Mouse (Mus musculus): ENCODE data around the gene Acaa1a. TPM values are rescaled to one million over a fixed set of nuclear protein-coding genes. Genes with fewer than 3 reads are reported as not detected.

Acaa1a gene
- polyA plus RNA-seq, 1 experiment from 2014 or later = 87.1 TPM

Other genes starting within 250 kb of the Acaa1a start
- 33.7 and 35.6 TPM in 2 replicates for gene Plcd1, start 246.2 kb upstream of the Acaa1a start, polyA plus RNA-seq (2016; fragmentation: Nextera tagmentation; extraction: Ambion mirVana)
- gene Dlec1, start 237.2 kb upstream of the Acaa1a start, polyA plus RNA-seq (2016; fragmentation: Nextera tagmentation; extraction: Ambion mirVana) = 1.4 and 1.9 TPM in 2 replicates
- gene Acaa1b, start 182.6 kb upstream of the Acaa1a start, polyA plus RNA-seq (2016; fragmentation: Nextera tagmentation; extraction: Ambion mirVana) = 1.2 and 2.1 TPM in 2 replicates
- not detected in 2 replicates for gene Gm47289, start 180.5 kb upstream of the Acaa1a start, polyA plus RNA-seq (2016; fragmentation: Nextera tagmentation; extraction: Ambion mirVana)
- gene Slc22a13, start 130.6 kb upstream of the Acaa1a start, polyA plus RNA-seq (2016; fragmentation: Nextera tagmentation; extraction: Ambion mirVana) = 0.12 TPM in 1 of 2 replicates, not detected in the other
- gene Oxsr1, start 17.2 kb upstream of the Acaa1a start, polyA plus RNA-seq (2016; fragmentation: Nextera tagmentation; extraction: Ambion mirVana) = 18.9 and 19.6 TPM in 2 replicates
- gene Myd88, start 1.7 kb downstream of the Acaa1a start, polyA plus RNA-seq (2016; fragmentation: Nextera tagmentation; extraction: Ambion mirVana) = 6.3 and 7.6 TPM in 2 replicates
- 4.7 and 4.9 TPM in 2 replicates for gene Xylb, start 17.7 kb downstream of the Acaa1a start, polyA plus RNA-seq (2016; fragmentation: Nextera tagmentation; extraction: Ambion mirVana)
- gene Slc22a14, start 25.9 kb downstream of the Acaa1a start, polyA plus RNA-seq (2016; fragmentation: Nextera tagmentation; extraction: Ambion mirVana) = not detected in 2 replicates
- 86.6 and 97.4 TPM in 2 replicates for gene Acvr2b, start 62.4 kb downstream of the Acaa1a start, polyA plus RNA-seq (2016; fragmentation: Nextera tagmentation; extraction: Ambion mirVana)
- 42.7 and 43.7 TPM in 2 replicates for gene Exog, start 105.3 kb downstream of the Acaa1a start, polyA plus RNA-seq (2016; fragmentation: Nextera tagmentation; extraction: Ambion mirVana)
- gene Scn5a, start 239.3 kb downstream of the Acaa1a start, polyA plus RNA-seq (2016; fragmentation: Nextera tagmentation; extraction: Ambion mirVana) = 0.68 and 0.84 TPM in 2 replicates